Mouse (Mus musculus) embryonic facial prominence, embryonic 12.5 days (tissue): ENCODE measurements at regions not wholly inside any gene's neighbourhood (a gene's known extent, or its start where the extent isn't known, plus 50 kb on each side); places are given as distances from the start of the nearest gene placed in this dataset.

Experiments
- ATAC-seq: fragments of 200-750 bp; cut with Nextera tagmentation; 2 replicates; pipeline ENCODE4 v1.8.0; 2017; ENCODE audit not compliant: insufficient number of reproducible peaks, insufficient read depth, low FRiP score, low TSS enrichment
- H3K27ac ChIP-seq: fragments of 300-500 bp; sonication (generic); 2 replicates; pipeline ENCODE4 v1.5.1; 2016; ENCODE audit warnings: mild to moderate bottlenecking
- H3K27me3 ChIP-seq: fragments of 300-500 bp; sonication (generic); 2 replicates; pipeline ENCODE4 v1.6.1; 2016; ENCODE audit warnings: mild to moderate bottlenecking, moderate library complexity
- H3K36me3 ChIP-seq: fragments of 300-500 bp; sonication (generic); 2 replicates; pipeline ENCODE4 v1.6.1; 2016; ENCODE audit warnings: mild to moderate bottlenecking
- H3K4me1 ChIP-seq: fragments of 300-500 bp; sonication (generic); 2 replicates; pipeline ENCODE4 v1.6.1; 2016
- H3K4me2 ChIP-seq: fragments of 300-500 bp; sonication (generic); replicated peaks from 2 replicates; pipeline ENCODE4 v1.6.1; 2016; ENCODE audit warnings: mild to moderate bottlenecking, moderate library complexity
- H3K4me3 ChIP-seq: fragments of 300-500 bp; sonication (generic); 2 replicates; pipeline ENCODE4 v1.5.1; 2016; ENCODE audit warnings: mild to moderate bottlenecking
- H3K9ac ChIP-seq: fragments of 300-500 bp; sonication (generic); 2 replicates; pipeline ENCODE4 v1.6.1; 2016; ENCODE audit warnings: mild to moderate bottlenecking, moderate library complexity
- H3K9me3 ChIP-seq: fragments of 300-500 bp; sonication (generic); 2 replicates; pipeline ENCODE4 v1.6.1; 2016; ENCODE audit warnings: mild to moderate bottlenecking, moderate library complexity
- WGBS: fragments of 180-500 bp; shearing (Covaris S2); methylation state at CpG from one replicate; pipeline ENCODE4 v1.1.7; 2016; 5-methylcytosine and 5-hydroxymethylcytosine counted together

GRCm38 (mm10) chr16:91174401-91174800 is 50.9 kb upstream of the Olig2 start:
- H3K36me3 ChIP-seq, result no peaks in the 10 kb centered on the region
- H3K27ac ChIP-seq, result no peak overlapping the region
- no peak overlapping the region for H3K9ac ChIP-seq
- no peaks in the 10 kb centered on the region for H3K9me3 ChIP-seq
- 70% methylated on average over 4 of the region's 4 CpGs for WGBS
- no peak overlapping the region for H3K4me2 ChIP-seq
- no peak for ATAC-seq
- H3K4me3 ChIP-seq, result no peak overlapping the region
- peaks cover 7% of the 10 kb centered on the region; the same call in 1 of the 2 replicates for H3K4me1 ChIP-seq
- H3K27me3 ChIP-seq, result peaks cover 26% of the 10 kb centered on the region
